Mouse (Mus musculus) forebrain, embryonic 12.5 days (tissue): ENCODE data around the gene Fam227b. TPM values are rescaled to one million over a fixed set of nuclear protein-coding genes. Genes with fewer than 3 reads are reported as not detected.

Experiments used
- ATAC-seq: fragments of 200-750 bp; cut with Nextera tagmentation; 2 replicates; pipeline ENCODE4 v1.8.0; 2017; ENCODE audit warnings: moderate TSS enrichment; ENCODE audit not compliant: low FRiP score
- H3K27ac ChIP-seq: fragments of 300-500 bp; sonication (generic); 2 replicates; pipeline ENCODE4 v1.5.1; 2016; ENCODE audit warnings: mild to moderate bottlenecking
- H3K27me3 ChIP-seq: fragments of 300-500 bp; sonication (generic); 2 replicates; pipeline ENCODE4 v1.6.1; 2016; ENCODE audit warnings: mild to moderate bottlenecking
- H3K36me3 ChIP-seq: fragments of 300-500 bp; sonication (generic); replicated peaks from 2 replicates; pipeline ENCODE4 v1.6.1; 2016; ENCODE audit warnings: mild to moderate bottlenecking
- H3K4me1 ChIP-seq: fragments of 300-500 bp; sonication (generic); 2 replicates; pipeline ENCODE4 v1.6.1; 2016
- H3K4me2 ChIP-seq: fragments of 300-500 bp; sonication (generic); 2 replicates; pipeline ENCODE4 v1.6.1; 2016; ENCODE audit warnings: mild to moderate bottlenecking, moderate library complexity
- H3K4me3 ChIP-seq: fragments of 300-500 bp; sonication (generic); replicated peaks from 2 replicates; pipeline ENCODE4 v1.5.1; 2016; ENCODE audit warnings: mild to moderate bottlenecking
- H3K9ac ChIP-seq: fragments of 300-500 bp; sonication (generic); 2 replicates; pipeline ENCODE4 v1.6.1; 2016; ENCODE audit warnings: mild to moderate bottlenecking
- H3K9me3 ChIP-seq: fragments of 300-500 bp; sonication (generic); 2 replicates; pipeline ENCODE4 v1.6.1; 2016
- WGBS: fragments of 180-500 bp; shearing (Covaris S2); methylation state at CpG from one replicate; pipeline ENCODE4 v1.1.7; 2016; 5-methylcytosine and 5-hydroxymethylcytosine counted together
- polyA plus RNA-seq: library from polyadenylated mRNA; unstranded; fragments of >200 nt; fragmentation: Nextera tagmentation; extraction: Ambion mirVana; gene quantifications from 2 replicates; pipeline ENCODE4 v1.2.1, GENCODE M21; 2016

The Fam227b gene
- not detected in 2 replicates for polyA plus RNA-seq

- Histone ChIP-seq H3K9me3 (no peaks in the 10 kb centered on the region), H3K36me3 (peaks cover 6% of the 10 kb centered on the region; the same call in 1 of the 2 replicates), H3K9ac (peak within 1 kb of the TSS; percentile 75), H3K4me2 (peak within 1 kb of the TSS; percentile 59), H3K27ac (peak within 1 kb of the TSS; percentile 83), H3K27me3 (no peaks in the 10 kb centered on the region), H3K4me1 (peaks cover 12% of the 10 kb centered on the region), H3K4me3 (peak within 1 kb of the TSS; percentile 83)
- peak; percentile 100 for ATAC-seq
- WGBS = under 1% methylated on average over 57 of the region's 57 CpGs
Measured at GRCm38 (mm10) chr2:126151855-126152571, at the start of gene Fam227b, which contains the start of gene Dtwd1. TSS of gene Fam227b (minus strand) at chr2:126152004. TSS of gene Dtwd1 (plus strand) at chr2:126152141.

DNA sequence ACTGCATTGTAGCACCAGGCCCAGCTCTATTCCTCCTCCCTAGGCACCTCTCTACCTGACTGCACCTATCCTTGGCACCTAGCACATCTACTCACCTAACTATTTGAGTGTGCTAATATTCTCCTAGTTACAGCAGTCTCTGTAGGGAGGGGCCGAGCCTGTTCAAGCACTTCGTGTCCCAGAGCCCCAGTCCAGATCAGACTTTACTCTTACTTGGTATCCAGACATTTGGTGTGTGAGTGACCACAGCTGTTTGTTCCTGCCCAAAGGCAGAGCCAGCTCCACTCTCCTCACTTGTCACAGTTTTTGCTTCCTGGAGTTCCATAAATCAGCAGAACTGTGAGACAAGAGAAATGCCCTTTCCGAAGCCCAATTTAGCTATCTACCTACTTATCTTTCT, 47.2 kb upstream of the Fam227b start:
- WGBS = 96% methylated on average over 3 of the region's 3 CpGs
- no peak overlapping the region for H3K9ac ChIP-seq
- no peak for ATAC-seq

DNA sequence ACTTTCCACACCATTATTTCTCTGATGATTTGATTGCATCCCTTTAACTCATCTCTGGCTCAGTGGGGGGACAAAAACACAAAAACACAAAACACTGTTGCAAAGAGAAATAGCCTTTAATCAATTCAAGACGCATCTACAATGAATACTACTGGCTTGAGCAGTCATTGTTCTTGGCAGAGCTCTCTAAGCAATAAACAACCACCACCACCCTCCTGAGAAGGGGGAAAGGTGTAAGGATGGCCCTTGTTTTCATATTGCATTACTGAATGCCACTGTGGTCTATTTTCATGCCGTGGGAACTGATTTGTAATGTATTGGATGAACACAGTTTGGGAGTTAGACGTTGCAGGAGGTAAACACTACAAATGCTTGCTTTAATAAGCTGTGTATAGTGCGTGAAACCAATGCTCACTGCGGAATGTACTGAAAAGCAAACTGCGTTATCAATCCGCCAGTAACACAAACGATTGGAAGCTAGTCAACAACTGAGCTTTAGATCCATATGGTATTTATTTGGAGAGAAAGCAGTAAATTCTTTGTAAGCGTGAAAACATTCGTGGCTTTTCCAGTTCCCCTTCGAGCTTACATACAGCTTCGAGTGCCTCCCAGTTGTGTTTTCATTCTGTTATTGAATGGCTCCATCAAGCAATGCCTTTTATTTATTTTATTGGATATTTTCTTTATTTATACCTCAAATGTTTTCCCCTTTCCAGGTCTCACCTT, 44.0 kb upstream of the Fam227b start:
- ATAC-seq = no peak
- Histone ChIP-seq H3K36me3 (no peaks in the 10 kb centered on the region), H3K9me3 (no peaks in the 10 kb centered on the region), H3K4me3 (no peak overlapping the region), H3K4me2 (no peak overlapping the region), H3K9ac (no peak overlapping the region), H3K4me1 (no peaks in the 10 kb centered on the region), H3K27ac (no peak overlapping the region), H3K27me3 (no peaks in the 10 kb centered on the region)
- 78% methylated on average over 12 of the region's 12 CpGs for WGBS

More for the DNA sequence above, 47.2 kb upstream of the Fam227b start:
- H3K4me2 ChIP-seq = no peak overlapping the region
- no peaks in the 10 kb centered on the region for H3K27me3 ChIP-seq
- H3K4me1 ChIP-seq = no peaks in the 10 kb centered on the region
- no peak overlapping the region for H3K27ac ChIP-seq
- no peaks in the 10 kb centered on the region for H3K9me3 ChIP-seq
- H3K4me3 ChIP-seq = no peak overlapping the region
- H3K36me3 ChIP-seq = no peaks in the 10 kb centered on the region

GRCm38 (mm10) chr2:126192129-126192528, 40.3 kb upstream of the Fam227b start:
- no peak overlapping the region for H3K4me2 ChIP-seq
- no peaks in the 10 kb centered on the region for H3K9me3 ChIP-seq
- ATAC-seq = no peak
- no peaks in the 10 kb centered on the region for H3K36me3 ChIP-seq
- H3K9ac ChIP-seq = no peak overlapping the region
- H3K27ac ChIP-seq = no peak overlapping the region
- 78% methylated on average over 2 of the region's 2 CpGs for WGBS
- H3K4me1 ChIP-seq = no peaks in the 10 kb centered on the region
- no peaks in the 10 kb centered on the region for H3K27me3 ChIP-seq
- H3K4me3 ChIP-seq = no peak overlapping the region

- WGBS = 86% methylated on average over 4 of the region's 4 CpGs
- Histone ChIP-seq H3K4me3 (no peak overlapping the region), H3K9ac (no peak overlapping the region), H3K4me1 (no peaks in the 10 kb centered on the region), H3K4me2 (no peak overlapping the region), H3K9me3 (no peaks in the 10 kb centered on the region), H3K27ac (no peak overlapping the region), H3K27me3 (no peaks in the 10 kb centered on the region), H3K36me3 (no peaks in the 10 kb centered on the region)
- ATAC-seq = no peak
Measured at GRCm38 (mm10) chr2:126191306-126191705, 39.5 kb upstream of the Fam227b start.

- Histone ChIP-seq H3K4me3 (no peak overlapping the region), H3K27me3 (no peaks in the 10 kb centered on the region), H3K27ac (no peak overlapping the region), H3K36me3 (peaks cover 4% of the 10 kb centered on the region; the same call in 1 of the 2 replicates), H3K4me2 (no peak overlapping the region), H3K9ac (no peak overlapping the region), H3K9me3 (no peaks in the 10 kb centered on the region), H3K4me1 (no peaks in the 10 kb centered on the region)
- no peak for ATAC-seq
- WGBS = 92% methylated on average over 1 of the region's 1 CpGs
Measured at GRCm38 (mm10) chr2:126171427-126171826, 19.6 kb upstream of the Fam227b start.

DNA sequence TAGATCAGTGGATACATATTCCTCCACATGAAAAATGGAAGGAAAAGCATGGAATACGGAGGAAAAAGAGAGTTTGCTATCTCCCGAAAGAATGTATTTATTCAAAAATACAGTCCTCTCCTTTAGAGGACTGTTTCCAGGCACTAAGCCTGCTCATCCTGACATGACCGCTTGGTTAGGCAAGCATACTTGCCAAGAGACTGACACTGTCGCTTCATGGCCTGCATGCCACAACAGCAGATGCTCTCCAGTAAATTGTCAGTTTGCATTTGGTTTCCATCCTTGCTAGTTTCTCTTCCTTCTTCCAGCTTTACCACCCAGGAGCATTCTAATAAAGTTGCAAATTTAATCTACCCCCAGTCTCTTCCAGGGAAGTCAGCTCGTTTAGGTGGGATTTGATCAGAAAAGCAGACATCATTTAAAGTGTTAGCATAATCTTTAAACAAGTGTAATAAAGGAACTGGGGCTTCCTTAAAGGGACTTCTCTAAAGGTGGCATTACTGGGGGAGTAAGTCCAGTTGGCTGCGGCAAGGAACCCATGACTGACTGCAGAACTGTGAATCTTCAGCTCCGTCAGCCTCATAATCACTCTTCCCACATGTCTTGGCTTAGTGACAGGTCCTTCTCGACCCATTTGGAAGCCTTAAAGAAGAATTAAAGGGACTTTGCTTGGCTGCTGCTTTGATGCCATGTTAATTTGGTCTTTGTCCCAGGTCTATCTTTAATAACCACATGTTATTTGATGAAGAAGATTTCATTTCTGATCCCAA, 15.2 kb upstream of the Fam227b start:
- H3K27ac ChIP-seq = no peak overlapping the region
- no peak overlapping the region for H3K4me3 ChIP-seq
- H3K9ac ChIP-seq = no peak overlapping the region
- no peak overlapping the region for H3K4me2 ChIP-seq
- no peaks in the 10 kb centered on the region for H3K27me3 ChIP-seq
- peaks cover 11% of the 10 kb centered on the region; the same call in 1 of the 2 replicates for H3K36me3 ChIP-seq
- ATAC-seq = no peak
- H3K9me3 ChIP-seq = no peaks in the 10 kb centered on the region
- 91% methylated on average over 8 of the region's 8 CpGs for WGBS
- H3K4me1 ChIP-seq = no peaks in the 10 kb centered on the region

- no peak for ATAC-seq
- Histone ChIP-seq H3K4me3 (no peak overlapping the region), H3K4me2 (no peak overlapping the region), H3K9me3 (no peaks in the 10 kb centered on the region), H3K9ac (no peak overlapping the region), H3K27ac (no peak overlapping the region), H3K27me3 (no peaks in the 10 kb centered on the region), H3K36me3 (peaks cover 18% of the 10 kb centered on the region), H3K4me1 (no peaks in the 10 kb centered on the region)
Measured at GRCm38 (mm10) chr2:126166335-126166734, 14.5 kb upstream of the Fam227b start.

GRCm38 (mm10) chr2:126165277-126166018, 13.6 kb upstream of the Fam227b start:
- no peaks in the 10 kb centered on the region for H3K27me3 ChIP-seq
- H3K36me3 ChIP-seq = peaks cover 18% of the 10 kb centered on the region
- no peak overlapping the region for H3K4me2 ChIP-seq
- H3K27ac ChIP-seq = no peak overlapping the region
- no peak for ATAC-seq
- no peak overlapping the region for H3K9ac ChIP-seq
- no peaks in the 10 kb centered on the region for H3K4me1 ChIP-seq
- no peak overlapping the region for H3K4me3 ChIP-seq
- WGBS = 92% methylated on average over 5 of the region's 5 CpGs
- H3K9me3 ChIP-seq = no peaks in the 10 kb centered on the region

GRCm38 (mm10) chr2:126147723-126148122, 4.1 kb downstream of the Fam227b start:
- Histone ChIP-seq H3K4me3 (no peak overlapping the region), H3K4me1 (0 out of 2 replicates have a peak, but pooled peaks cover 3% of the 10 kb centered on the region), H3K9me3 (no peaks in the 10 kb centered on the region), H3K9ac (no peak overlapping the region), H3K36me3 (no peaks in the 10 kb centered on the region), H3K27me3 (no peaks in the 10 kb centered on the region), H3K27ac (no peak overlapping the region), H3K4me2 (no peak overlapping the region)
- no peak for ATAC-seq

DNA sequence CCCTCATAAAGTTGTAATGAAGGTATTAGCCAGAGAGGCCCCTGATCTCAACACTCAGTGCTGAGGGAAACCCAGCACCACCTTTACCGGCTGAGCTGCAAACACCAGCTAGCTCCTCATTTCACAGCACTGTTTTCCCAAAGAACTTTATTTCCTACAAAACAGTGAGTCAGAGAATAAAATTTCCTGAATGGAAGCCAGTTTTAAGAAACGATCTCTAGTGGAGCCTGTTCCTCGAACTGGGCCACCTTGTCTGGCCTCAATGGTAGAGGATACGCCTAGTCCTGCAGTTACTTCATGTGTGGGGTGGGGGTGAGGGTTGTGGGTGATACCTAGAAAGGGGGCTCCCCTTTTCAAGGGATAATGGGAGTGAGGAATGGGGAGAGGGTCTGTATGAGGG, 57.2 kb downstream of the Fam227b start:
- H3K27me3 ChIP-seq = no peaks in the 10 kb centered on the region
- 95% methylated on average over 4 of the region's 4 CpGs for WGBS
- no peak overlapping the region for H3K9ac ChIP-seq
- no peak for ATAC-seq
- no peaks in the 10 kb centered on the region for H3K36me3 ChIP-seq
- H3K9me3 ChIP-seq = no peaks in the 10 kb centered on the region
- H3K4me3 ChIP-seq = no peak overlapping the region
- H3K4me1 ChIP-seq = no peaks in the 10 kb centered on the region
- H3K4me2 ChIP-seq = no peak overlapping the region
- H3K27ac ChIP-seq = no peak overlapping the region

- no peak overlapping the region for H3K4me3 ChIP-seq
- no peaks in the 10 kb centered on the region for H3K27me3 ChIP-seq
- no peaks in the 10 kb centered on the region for H3K9me3 ChIP-seq
- no peak for ATAC-seq
- no peaks in the 10 kb centered on the region for H3K36me3 ChIP-seq
- H3K4me1 ChIP-seq = no peaks in the 10 kb centered on the region
- WGBS = 72% methylated on average over 5 of the region's 5 CpGs
- H3K9ac ChIP-seq = no peak overlapping the region
- H3K27ac ChIP-seq = no peak overlapping the region
- no peak overlapping the region for H3K4me2 ChIP-seq
Measured at GRCm38 (mm10) chr2:126090432-126090831, 61.4 kb downstream of the Fam227b start.
